Mouse (Mus musculus) cerebellum, adult 2 months (tissue): ENCODE measurements around the gene H2-Ab1. TPM values are rescaled to one million over a fixed set of nuclear protein-coding genes. Genes with fewer than 3 reads are reported as not detected.

Experiments used
- DNase-seq, 2 experiments: peaks; one replicate each; pipeline ENCODE4 v3.0.0; 2021
- H3K27ac ChIP-seq: fragments of 200-500 bp; 2 replicates; pipeline ENCODE4 v1.5.1; 2012; ENCODE audit warnings: low read length, control low read depth, inconsistent platforms; ENCODE audit not compliant: insufficient read depth
- H3K27me3 ChIP-seq: fragments of 200-500 bp; 2 replicates; pipeline ENCODE4 v1.6.1; 2012; ENCODE audit warnings: inconsistent platforms, mild to moderate bottlenecking, low read length, moderate library complexity; ENCODE audit not compliant: control insufficient read depth, insufficient read depth
- H3K4me1 ChIP-seq: fragments of 200-500 bp; 2 replicates; pipeline ENCODE4 v1.6.1; 2011; ENCODE audit warnings: low read length; ENCODE audit not compliant: control insufficient read depth, insufficient read depth
- H3K4me3 ChIP-seq: fragments of 200-500 bp; replicated peaks from 2 replicates; pipeline ENCODE3; 2011; ENCODE audit warnings: mild to moderate bottlenecking, low read depth, low read length, control low read depth; ENCODE audit not compliant: insufficient read depth
- CTCF ChIP-seq: fragments of 200-500 bp; IDR thresholded peaks from 2 replicates; pipeline ENCODE4 v1.5.1; 2011; ENCODE audit warnings: low read depth, mild to moderate bottlenecking, control low read depth, low read length, moderate library complexity, borderline replicate concordance; ENCODE audit not compliant: insufficient read depth
- POLR2A ChIP-seq: fragments of 200-500 bp; IDR thresholded peaks from 2 replicates; pipeline ENCODE4 v1.6.1; 2011; ENCODE audit warnings: low read length, control low read depth, borderline replicate concordance; ENCODE audit not compliant: insufficient read depth
- WGBS: fragments of 180-500 bp; shearing (Covaris S2); methylation state at CpG from one replicate; pipeline ENCODE4 v1.1.7; 2018; 5-methylcytosine and 5-hydroxymethylcytosine counted together
- polyA plus RNA-seq: library from polyadenylated mRNA; depleted of rRNA; stranded (reverse); fragments of >200 nt; gene quantifications from 2 replicates; pipeline ENCODE4 v1.2.3, GENCODE M21; 2012

H2-Ab1 gene
- polyA plus RNA-seq, 1 experiment, result 4.0 TPM

- no peak for TF ChIP-seq POLR2A
- no peak for TF ChIP-seq CTCF
- Histone ChIP-seq H3K4me3 (no peak overlapping the region), H3K27me3 (peaks cover 4% of the 10 kb centered on the region; the same call in 1 of the 2 replicates), H3K27ac (no peak overlapping the region), H3K4me1 (peaks cover 4% of the 10 kb centered on the region; the same call in 1 of the 2 replicates)
- no peak for DNase-seq
- WGBS, result 13% methylated on average over 14 of the region's 14 CpGs
These were observed 6.4 kb downstream of the H2-Ab1 start for GRCm38 (mm10) chr17:34263811-34264371.

GRCm38 (mm10) chr17:34264452-34265351 is 7.2 kb downstream of the H2-Ab1 start:
- H3K27ac ChIP-seq, result no peak overlapping the region
- H3K27me3 ChIP-seq, result peaks cover 4% of the 10 kb centered on the region; the same call in 1 of the 2 replicates
- no peak for DNase-seq
- peaks cover 4% of the 10 kb centered on the region; the same call in 1 of the 2 replicates for H3K4me1 ChIP-seq
- TF ChIP-seq POLR2A (no peak), CTCF (no peak)
- peak overlapping the region; percentile 49 for H3K4me3 ChIP-seq
- 1% methylated on average over 93 of the region's 93 CpGs for WGBS

GRCm38 (mm10) chr17:34268262-34268661 is 10.8 kb downstream of the H2-Ab1 start:
- H3K4me3 ChIP-seq, result no peak overlapping the region
- TF ChIP-seq POLR2A (no peak), CTCF (no peak)
- WGBS, result 76% methylated on average over 2 of the region's 2 CpGs
- H3K27me3 ChIP-seq, result peaks cover 4% of the 10 kb centered on the region; the same call in 1 of the 2 replicates
- peaks cover 4% of the 10 kb centered on the region; the same call in 1 of the 2 replicates for H3K4me1 ChIP-seq
- no peak for DNase-seq
- no peak overlapping the region for H3K27ac ChIP-seq

GRCm38 (mm10) chr17:34268748-34269147 is 11.3 kb downstream of the H2-Ab1 start:
- H3K27ac ChIP-seq, result no peak overlapping the region
- no peak for DNase-seq
- H3K4me1 ChIP-seq, result peaks cover 4% of the 10 kb centered on the region; the same call in 1 of the 2 replicates
- TF ChIP-seq CTCF (no peak), POLR2A (no peak)
- 95% methylated on average over 2 of the region's 2 CpGs for WGBS
- H3K27me3 ChIP-seq, result peaks cover 4% of the 10 kb centered on the region; the same call in 1 of the 2 replicates
- H3K4me3 ChIP-seq, result no peak overlapping the region

- no peak for TF ChIP-seq POLR2A
- no peak for TF ChIP-seq CTCF
- Histone ChIP-seq H3K4me3 (no peak overlapping the region), H3K27ac (no peak overlapping the region), H3K4me1 (peaks cover 4% of the 10 kb centered on the region; the same call in 1 of the 2 replicates), H3K27me3 (peaks cover 4% of the 10 kb centered on the region; the same call in 1 of the 2 replicates)
- 78% methylated on average over 4 of the region's 4 CpGs for WGBS
- no peak for DNase-seq
These were observed 12.3 kb downstream of the H2-Ab1 start for GRCm38 (mm10) chr17:34269817-34270216.

- Histone ChIP-seq H3K27ac (no peak overlapping the region), H3K4me3 (no peak overlapping the region), H3K27me3 (peaks cover 2% of the 10 kb centered on the region; the same call in 1 of the 2 replicates), H3K4me1 (no peaks in the 10 kb centered on the region)
- WGBS, result 77% methylated on average over 2 of the region's 2 CpGs
- no peak for DNase-seq
- TF ChIP-seq CTCF, result no peak
These were observed 12.7 kb downstream of the H2-Ab1 start for GRCm38 (mm10) chr17:34270230-34270629.

GRCm38 (mm10) chr17:34270940-34271339 is 13.5 kb downstream of the H2-Ab1 start:
- H3K4me1 ChIP-seq, result no peaks in the 10 kb centered on the region
- no peaks in the 10 kb centered on the region for H3K27me3 ChIP-seq
- WGBS, result 69% methylated on average over 2 of the region's 2 CpGs
- no peak overlapping the region for H3K27ac ChIP-seq
- no peak for DNase-seq
- TF ChIP-seq CTCF (no peak), POLR2A (no peak)
- H3K4me3 ChIP-seq, result no peak overlapping the region

- no peaks in the 10 kb centered on the region for H3K27me3 ChIP-seq
- 94% methylated on average over 1 of the region's 1 CpGs for WGBS
- no peak overlapping the region for H3K27ac ChIP-seq
- no peaks in the 10 kb centered on the region for H3K4me1 ChIP-seq
- H3K4me3 ChIP-seq, result no peak overlapping the region
- TF ChIP-seq CTCF, result no peak
- TF ChIP-seq POLR2A, result no peak
- DNase-seq, result no peak
These were observed 14.6 kb downstream of the H2-Ab1 start for GRCm38 (mm10) chr17:34272102-34272501.
